Mouse (Mus musculus) mouse trophoblast stem cell (cell line): ENCODE data around the gene U90926.

Source experiments
- in situ Hi-C, 2 experiments: fragments of 300-500 bp; cut with MseI, MboI; formaldehyde crosslinking; loops; 2 replicates in 1 of 2; 3 replicates in 1 of 2; pipeline ENCODE4 v1.15.1; 2025

Gene U90926

GRCm38 (mm10) chr5:92215308-92215707 lies at the start of gene U90926:
Gene U90926 (minus strand): TSS chr5:92215408.
- in situ Hi-C loops: no loop called here

- in situ Hi-C loops: no loop called here
Observed at GRCm38 (mm10) chr5:92263761-92264359, 48.7 kb upstream of the U90926 start.

GRCm38 (mm10) chr5:92262646-92263045 lies 47.4 kb upstream of the U90926 start:
- in situ Hi-C loops: no loop called here

GRCm38 (mm10) chr5:92256218-92256617 lies 41.0 kb upstream of the U90926 start, which contains the start of gene Ppef2:
Gene Ppef2 (minus strand): TSS chr5:92256278.
- in situ Hi-C loops: no loop called here

- in situ Hi-C loops: no loop called here
Observed at GRCm38 (mm10) chr5:92254476-92254875, 39.3 kb upstream of the U90926 start.

GRCm38 (mm10) chr5:92252797-92253343 lies 37.7 kb upstream of the U90926 start:
- in situ Hi-C loops: no loop called here

GRCm38 (mm10) chr5:92252031-92252430 lies 36.8 kb upstream of the U90926 start:
- in situ Hi-C loops: no loop called here

- in situ Hi-C loops: no loop called here
Observed at GRCm38 (mm10) chr5:92248614-92249013, 33.4 kb upstream of the U90926 start.

- in situ Hi-C loops: no loop called here
Observed at GRCm38 (mm10) chr5:92245483-92245882, 30.3 kb upstream of the U90926 start.

- in situ Hi-C loops: no loop called here
Observed at GRCm38 (mm10) chr5:92244900-92245299, 29.7 kb upstream of the U90926 start.

GRCm38 (mm10) chr5:92240769-92241168 lies 25.6 kb upstream of the U90926 start:
- in situ Hi-C loops: no loop called here

GRCm38 (mm10) chr5:92239333-92240232 lies 24.4 kb upstream of the U90926 start:
- in situ Hi-C loops: loop anchor here (5.0 kb wide), 2 partner anchors 37 to 52 kb away; no protein-coding TSS in a partner anchor

- in situ Hi-C loops: loop anchor here (5.0 kb wide), 2 partner anchors 33 to 48 kb away; no protein-coding TSS in a partner anchor
Observed at GRCm38 (mm10) chr5:92234939-92235557, 19.8 kb upstream of the U90926 start.

GRCm38 (mm10) chr5:92233366-92233765 lies 18.2 kb upstream of the U90926 start:
- in situ Hi-C loops: no loop called here

- in situ Hi-C loops: no loop called here
Observed at GRCm38 (mm10) chr5:92231836-92232235, 16.6 kb upstream of the U90926 start.

- in situ Hi-C loops: no loop called here
Observed at GRCm38 (mm10) chr5:92230306-92230705, 15.1 kb upstream of the U90926 start.

GRCm38 (mm10) chr5:92229514-92229913 lies 14.3 kb upstream of the U90926 start:
- in situ Hi-C loops: no loop called here

GRCm38 (mm10) chr5:92228776-92229175 lies 13.6 kb upstream of the U90926 start:
- in situ Hi-C loops: no loop called here

GRCm38 (mm10) chr5:92227782-92228181 lies 12.6 kb upstream of the U90926 start:
- in situ Hi-C loops: no loop called here

GRCm38 (mm10) chr5:92220287-92220902 lies 5.2 kb upstream of the U90926 start:
- in situ Hi-C loops: no loop called here

- in situ Hi-C loops: no loop called here
Observed at GRCm38 (mm10) chr5:92219826-92220225, 4.6 kb upstream of the U90926 start.
